Mouse (Mus musculus): ENCODE data around the gene Rims3. TPM values are rescaled to one million over a fixed set of nuclear protein-coding genes. Genes with fewer than 3 reads are reported as not detected.

Gene Rims3
- total RNA-seq, 1 experiment from 2014 or later, result 0.12 TPM

GRCm38 (mm10) chr4:120924554-120925299 is 70.1 kb downstream of the Rims3 start, which contains the start of gene Exo5:
Exo5 (minus strand) TSS chr4:120925017.
- peak; percentile 88 for ATAC-seq (ENCODE audit: extremely low read depth, insufficient number of reproducible peaks, low FRiP score, poor library complexity, severe bottlenecking)

- 0 out of 2 replicates have a peak, but pooled peaks have one; percentile 49 for ATAC-seq (ENCODE audit: extremely low read depth, insufficient number of reproducible peaks, low FRiP score, poor library complexity, severe bottlenecking)
Observed at GRCm38 (mm10) chr4:120925386-120925785, 70.8 kb downstream of the Rims3 start.

GRCm38 (mm10) chr4:120928686-120929085 is 74.1 kb downstream of the Rims3 start:
- ATAC-seq (ENCODE audit: extremely low read depth, insufficient number of reproducible peaks, low FRiP score, poor library complexity, severe bottlenecking), result no peak

- no peak for ATAC-seq (ENCODE audit: extremely low read depth, insufficient number of reproducible peaks, low FRiP score, poor library complexity, severe bottlenecking)
Observed at GRCm38 (mm10) chr4:120930736-120931135, 76.1 kb downstream of the Rims3 start.

- ATAC-seq (ENCODE audit: extremely low read depth, insufficient number of reproducible peaks, low FRiP score, poor library complexity, severe bottlenecking), result no peak
Observed at GRCm38 (mm10) chr4:120935006-120935405, 80.4 kb downstream of the Rims3 start.

Other genes starting within 250 kb of the Rims3 start
- 0.74 TPM in 1 of 2 replicates, not detected in the other for gene Cited4, start 188.2 kb upstream of the Rims3 start, total RNA-seq (2017)
- 0.12 TPM in 1 of 2 replicates, not detected in the other for gene Kcnq4, start 106.2 kb upstream of the Rims3 start, total RNA-seq (2017)
- gene Nfyc, start 23.2 kb upstream of the Rims3 start, total RNA-seq (2017), result 91.5 TPM in 2 replicates
- 10.8 and 16.9 TPM in 2 replicates for gene Exo5, start 70.2 kb downstream of the Rims3 start, total RNA-seq (2017)
- gene Zfp69, start 96.9 kb downstream of the Rims3 start, total RNA-seq (2017), result 4.8 and 10.3 TPM in 2 replicates
- gene Smap2, start 162.4 kb downstream of the Rims3 start, total RNA-seq (2017), result 209 and 239 TPM in 2 replicates
- 0.61 TPM in 1 of 2 replicates, not detected in the other for gene Col9a2, start 184.6 kb downstream of the Rims3 start, total RNA-seq (2017)
- gene Zmpste24, start 243.4 kb downstream of the Rims3 start, total RNA-seq (2017), result 25.0 and 25.9 TPM in 2 replicates